Mouse (Mus musculus) T-helper 1 cell (primary cell): ENCODE measurements at regions not wholly inside any gene's neighbourhood (a gene's known extent, or its start where the extent isn't known, plus 50 kb on each side); places are given as distances from the start of the nearest gene placed in this dataset.

Source experiments
- in situ Hi-C: fragments of 300-600 bp; cut with MboI, MseI; formaldehyde crosslinking; loops from one replicate; pipeline ENCODE4 v1.15.1; 2025; ENCODE audit warnings: high pct_unique_total_duplicates

DNA sequence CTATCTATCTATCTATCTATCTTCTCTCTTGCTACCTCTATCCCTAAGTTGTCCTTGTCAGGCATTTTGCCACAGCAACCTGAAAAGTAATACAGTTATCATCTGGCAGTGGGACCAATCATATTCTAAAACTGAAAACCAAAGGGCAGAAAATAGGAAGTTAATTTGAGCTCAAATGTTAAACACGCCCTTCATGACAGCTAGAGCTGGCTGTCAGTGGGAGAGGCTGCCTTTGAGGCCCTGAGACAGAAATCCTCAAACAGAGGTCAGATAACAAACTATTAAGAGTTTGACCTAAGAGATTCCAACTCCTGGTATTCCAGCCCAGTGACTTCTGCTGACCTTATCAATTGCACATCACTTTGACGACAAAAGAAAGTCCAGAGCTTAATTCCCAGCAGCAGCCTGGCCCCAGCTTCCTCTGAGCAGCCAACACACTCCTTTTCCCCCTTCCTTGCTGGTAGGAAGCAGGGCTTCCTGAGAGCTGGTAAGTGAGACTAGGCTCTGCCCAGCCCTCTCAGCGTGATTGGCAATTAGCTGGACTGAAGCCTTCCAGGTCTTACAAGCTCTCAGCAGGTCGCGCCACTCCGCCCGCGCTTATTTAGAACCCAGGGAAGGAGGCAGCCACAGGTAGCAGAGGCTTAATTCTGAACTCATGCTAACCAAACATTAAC lies 250.0 kb downstream of the Sec61b start:
- in situ Hi-C loops = no loop called here

DNA sequence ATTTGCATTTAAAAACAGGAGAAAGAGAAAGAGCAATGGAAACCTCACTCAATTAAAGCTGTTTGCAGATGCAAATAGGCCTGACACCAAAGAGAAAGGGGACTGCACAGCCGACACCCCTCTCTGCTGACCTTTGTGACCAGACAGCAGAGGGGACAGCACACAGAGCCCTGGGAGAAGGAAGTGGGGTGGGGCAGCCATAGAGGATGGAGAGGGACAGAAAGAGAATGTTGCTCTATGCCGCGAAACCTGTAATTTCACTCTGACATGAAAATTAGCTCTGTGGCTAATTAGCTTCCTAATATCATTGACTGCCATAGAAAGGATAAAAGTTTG lies 250.5 kb downstream of the Sec61b start:
- in situ Hi-C loops = no loop called here

GRCm38 (mm10) chr4:47746498-47747190 lies 272.2 kb downstream of the Sec61b start:
- in situ Hi-C loops = no loop called here

DNA sequence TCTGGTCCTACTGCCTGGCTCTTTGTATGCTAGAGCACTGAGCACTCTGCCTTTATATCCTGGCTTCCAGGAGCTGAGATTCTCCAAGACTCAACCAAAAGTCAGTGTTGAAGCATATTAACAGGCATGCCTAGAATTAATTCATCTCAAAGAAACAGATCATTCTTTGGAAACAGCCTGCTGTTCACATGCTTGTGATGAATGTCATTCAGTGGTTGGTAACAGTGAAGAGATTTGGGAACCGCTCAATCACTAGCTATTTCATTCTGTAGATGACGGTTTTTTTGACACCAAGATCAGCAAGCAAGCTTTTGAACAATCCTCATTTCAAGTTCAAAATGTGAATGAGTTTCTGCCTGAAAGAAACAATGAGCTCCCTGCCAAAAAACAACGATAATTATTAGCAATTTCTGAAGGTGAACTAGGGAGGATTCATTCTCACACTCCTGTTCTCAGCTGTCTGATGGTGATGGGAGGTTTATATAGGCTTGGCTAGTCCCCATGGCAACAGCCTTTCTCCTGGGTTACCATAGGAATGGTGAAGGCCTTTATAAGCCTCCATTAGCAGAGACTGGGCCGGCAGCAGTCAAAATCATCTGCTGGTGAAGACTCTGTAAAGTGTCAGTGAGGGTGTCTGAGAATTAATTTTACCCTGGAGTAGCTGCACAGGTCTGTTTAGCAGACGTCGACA lies 272.6 kb upstream of the Nr4a3 start:
- in situ Hi-C loops = no loop called here

DNA sequence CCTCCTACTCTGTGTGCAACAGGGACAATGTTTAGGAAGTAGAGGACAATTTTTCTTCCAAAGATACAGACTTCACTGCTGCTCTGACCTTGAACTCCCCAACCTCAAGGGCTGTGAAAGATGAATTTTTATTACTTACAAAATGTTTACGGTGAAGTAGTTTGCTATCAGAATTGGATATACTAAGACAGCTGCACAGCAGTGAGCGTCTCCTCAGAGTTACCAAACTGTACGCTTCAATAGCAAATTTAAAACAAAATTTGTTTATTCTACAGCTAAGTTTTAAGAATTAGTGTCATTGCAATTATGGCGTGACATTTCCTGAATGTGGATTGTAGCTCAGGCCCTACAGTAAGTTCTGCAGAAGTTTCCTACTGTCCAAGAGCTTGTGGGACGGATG lies 270.3 kb upstream of the Nr4a3 start:
- in situ Hi-C loops = no loop called here

GRCm38 (mm10) chr4:47781039-47781438 lies 263.9 kb upstream of the Nr4a3 start:
- in situ Hi-C loops = no loop called here

DNA sequence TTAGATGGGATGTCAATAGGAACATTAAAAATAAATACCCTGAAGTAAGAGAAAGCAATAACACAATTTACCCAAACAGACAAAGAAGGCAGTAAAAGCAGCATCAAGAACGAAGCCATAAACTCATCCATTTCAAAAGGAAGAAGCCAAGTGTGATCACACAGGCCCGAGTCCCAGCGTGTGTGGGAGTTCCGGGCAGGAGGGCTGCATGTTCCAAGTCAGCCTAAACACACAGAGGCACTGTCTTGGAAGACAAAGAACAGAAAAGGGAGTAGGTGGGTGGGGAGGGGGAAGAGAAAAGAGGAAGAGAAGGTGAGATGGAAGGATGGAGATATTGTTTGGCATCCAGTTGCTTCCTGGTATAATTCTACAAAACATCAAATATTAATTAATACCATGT lies 248.0 kb upstream of the Nr4a3 start:
- in situ Hi-C loops = no loop called here

- in situ Hi-C loops = no loop called here
Observed at GRCm38 (mm10) chr4:47799165-47799564, 245.8 kb upstream of the Nr4a3 start.

- in situ Hi-C loops = no loop called here
Observed at GRCm38 (mm10) chr4:47803111-47803510, 241.8 kb upstream of the Nr4a3 start.

GRCm38 (mm10) chr4:47807877-47808276 lies 237.1 kb upstream of the Nr4a3 start:
- in situ Hi-C loops = no loop called here

- in situ Hi-C loops = no loop called here
Observed at GRCm38 (mm10) chr4:47814030-47814429, 230.9 kb upstream of the Nr4a3 start.

DNA sequence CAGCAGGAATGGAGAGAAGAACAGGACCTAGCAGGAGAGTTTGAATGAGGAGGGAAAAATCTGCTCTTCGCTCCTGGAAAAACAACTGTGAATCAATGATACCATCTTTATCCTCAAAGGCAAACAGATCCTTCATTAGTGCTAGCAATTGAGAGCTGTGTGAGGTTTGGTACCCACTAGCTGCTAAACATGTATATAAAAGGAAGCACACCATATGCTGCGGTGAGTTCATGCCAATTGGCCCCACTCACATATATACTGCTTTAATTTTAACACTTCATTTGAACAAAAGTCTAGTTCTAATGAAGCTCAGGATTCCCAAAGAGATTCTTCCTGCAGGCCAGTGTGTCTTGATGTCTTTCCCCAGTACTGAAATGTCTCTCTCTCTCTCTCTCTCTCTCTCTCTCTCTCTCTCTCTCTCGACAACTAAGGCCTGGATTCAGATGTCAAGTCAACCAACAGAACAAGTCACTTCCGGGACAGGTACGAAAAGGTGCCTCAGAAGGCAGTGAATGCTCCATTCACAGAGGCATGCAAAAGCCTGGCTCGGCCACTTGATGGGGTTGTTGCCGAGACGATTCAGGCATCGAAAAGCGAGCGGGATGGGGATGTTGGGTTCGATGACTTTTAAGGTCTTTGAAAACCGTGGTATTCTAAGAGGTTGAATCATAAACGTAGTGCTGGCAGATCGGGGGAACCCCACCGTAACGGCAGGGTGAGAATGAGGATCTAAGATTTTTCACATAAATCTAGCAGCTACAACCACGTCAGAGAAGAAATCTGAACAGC lies 226.4 kb upstream of the Nr4a3 start:
- in situ Hi-C loops = no loop called here

DNA sequence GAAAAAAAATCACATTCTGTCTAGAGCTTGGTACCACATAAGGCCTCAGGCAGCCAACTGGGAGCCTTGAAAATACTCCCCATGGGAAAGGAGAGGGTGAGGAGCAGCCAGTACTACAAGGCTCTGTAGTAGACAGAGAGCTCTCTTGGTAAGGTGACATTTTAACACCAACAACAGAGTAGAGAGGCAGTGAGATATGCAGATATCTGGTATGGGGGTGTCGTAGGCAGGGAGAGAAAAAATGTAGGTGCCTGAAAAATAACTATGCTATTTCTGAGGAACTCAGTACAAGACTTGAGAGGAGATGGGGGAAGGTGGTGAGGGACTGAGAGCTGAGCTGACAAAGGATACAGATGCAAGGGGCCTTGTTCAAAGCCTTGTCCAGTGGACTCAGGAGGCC lies 224.4 kb upstream of the Nr4a3 start:
- in situ Hi-C loops = no loop called here

- in situ Hi-C loops = no loop called here
Observed at GRCm38 (mm10) chr4:47823299-47823698, 221.7 kb upstream of the Nr4a3 start.

DNA sequence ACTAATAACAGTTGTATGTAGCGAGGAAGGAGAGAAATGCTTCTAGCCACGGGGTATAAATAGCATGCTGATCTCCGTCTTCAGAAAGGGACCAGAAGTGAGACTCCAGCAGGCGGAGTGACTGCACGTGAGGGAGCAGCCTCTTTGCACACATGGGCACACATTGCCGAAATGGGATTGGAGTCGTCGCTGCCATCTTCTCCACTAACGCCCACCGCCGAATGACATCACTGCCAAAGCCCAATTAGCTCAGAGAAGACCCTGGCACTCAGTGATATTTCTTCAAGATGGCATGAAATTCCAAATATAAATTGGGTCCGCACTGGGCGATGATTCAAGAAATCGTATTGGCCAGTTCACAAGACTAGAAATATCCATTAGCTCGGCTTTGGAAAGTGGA lies 220.9 kb upstream of the Nr4a3 start:
- in situ Hi-C loops = no loop called here

DNA sequence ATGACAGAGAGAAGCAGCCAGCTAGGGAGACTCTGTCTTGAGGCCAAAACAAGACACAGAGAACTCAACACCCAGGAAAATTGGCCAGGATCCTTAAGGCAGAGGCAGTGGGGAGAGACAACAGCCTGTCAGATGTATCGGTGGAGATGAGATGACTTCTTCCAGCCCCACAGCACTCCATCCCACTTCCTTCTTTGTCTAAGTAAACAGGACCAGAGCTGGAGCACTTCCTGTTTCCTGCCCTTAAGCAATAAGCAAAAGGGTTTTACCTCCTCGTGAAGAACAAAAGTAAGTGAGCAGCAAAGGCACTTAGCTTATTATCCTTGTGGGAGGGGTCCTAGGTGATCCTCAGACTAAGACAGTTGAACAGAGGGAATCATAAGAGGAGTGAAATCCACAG lies 212.0 kb upstream of the Nr4a3 start:
- in situ Hi-C loops = no loop called here

DNA sequence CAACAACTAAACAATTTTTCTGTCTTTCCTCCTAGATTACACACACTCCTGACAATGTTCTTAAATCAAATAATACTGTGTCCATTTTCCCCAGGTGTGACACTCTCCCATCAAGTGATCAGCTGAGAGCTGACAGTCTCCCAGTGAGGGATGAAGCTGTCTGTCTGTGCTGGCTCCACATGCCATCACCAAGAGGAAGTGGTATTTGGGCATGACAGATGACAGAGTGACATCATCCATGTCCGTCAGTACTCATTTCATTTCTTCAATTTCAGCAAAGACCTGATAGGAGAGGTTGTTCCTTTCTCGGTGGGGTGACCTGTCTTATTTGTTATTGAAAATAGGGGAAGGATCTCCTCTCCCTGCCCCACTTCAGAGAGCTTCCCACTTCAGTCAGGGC lies 206.5 kb upstream of the Nr4a3 start:
- in situ Hi-C loops = loop anchor here (5.0 kb wide), 1 partner anchor 49 kb away; no protein-coding TSS in a partner anchor

- in situ Hi-C loops = no loop called here
Observed at GRCm38 (mm10) chr4:47842128-47842656, 202.8 kb upstream of the Nr4a3 start.

- in situ Hi-C loops = no loop called here
Observed at GRCm38 (mm10) chr4:47845239-47845638, 199.7 kb upstream of the Nr4a3 start.

DNA sequence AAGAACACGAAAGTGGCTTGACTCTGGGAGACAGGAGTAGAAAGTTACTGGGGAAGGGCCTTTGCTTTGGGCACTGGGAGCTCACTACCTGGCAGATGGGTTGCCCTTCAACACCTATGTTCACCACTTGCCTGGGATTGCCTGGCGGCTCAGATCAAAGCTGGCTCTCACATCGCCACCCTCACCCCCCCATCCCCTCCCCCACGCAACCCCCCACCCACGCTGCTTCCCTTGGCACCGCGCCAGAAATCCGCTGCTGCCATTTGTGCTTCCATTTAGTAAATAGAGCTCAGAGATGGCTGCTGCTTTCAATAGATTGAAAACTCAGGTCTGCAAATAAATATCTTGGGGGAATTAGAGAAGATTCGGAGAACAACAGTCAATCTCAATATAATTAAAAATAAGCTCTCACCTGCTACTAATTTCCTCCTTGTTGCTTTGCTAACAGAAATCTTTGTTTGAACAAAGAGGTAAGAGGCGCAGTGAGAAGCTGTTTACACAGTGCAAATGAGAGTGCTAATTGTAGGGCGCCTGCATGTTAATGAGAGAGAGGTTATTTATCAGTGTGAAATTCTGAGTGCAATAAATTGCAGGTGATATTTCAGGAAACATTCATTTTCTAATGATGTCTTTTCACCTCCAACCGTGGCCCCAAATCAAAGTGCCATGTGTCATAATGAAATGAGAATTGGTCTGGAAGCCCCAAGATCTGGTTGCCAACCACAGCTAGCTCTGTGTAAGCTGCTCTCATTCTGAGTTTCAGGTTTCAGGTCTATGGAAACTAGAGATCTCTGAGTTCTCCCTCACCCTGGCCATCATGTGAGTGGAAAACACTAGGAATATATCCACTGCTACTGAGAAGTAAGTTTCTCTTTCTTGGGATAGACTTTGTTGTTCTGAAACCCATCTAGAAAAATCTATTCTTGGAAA lies 198.3 kb upstream of the Nr4a3 start:
- in situ Hi-C loops = no loop called here

GRCm38 (mm10) chr4:47861151-47861550 lies 183.8 kb upstream of the Nr4a3 start:
- in situ Hi-C loops = no loop called here
